Mouse (Mus musculus) neural tube, embryonic 13.5 days (tissue): ENCODE data around the gene Gfy. TPM values are rescaled to one million over a fixed set of nuclear protein-coding genes. Genes with fewer than 3 reads are reported as not detected.
"Not testable (repeated sequence)": the region's sequence is repeated elsewhere in the genome, so short reads cannot be mapped to it uniquely, and the experiment has no call there.

Source experiments
- ATAC-seq: fragments of 200-750 bp; cut with Nextera tagmentation; 2 replicates; pipeline ENCODE4 v1.8.0; 2017; ENCODE audit warnings: low read depth, mild to moderate bottlenecking, moderate TSS enrichment, moderate library complexity
- H3K27ac ChIP-seq: fragments of 300-500 bp; sonication (generic); replicated peaks from 2 replicates; pipeline ENCODE4 v1.5.1; 2015; ENCODE audit warnings: moderate library complexity, mild to moderate bottlenecking, inconsistent platforms
- H3K27me3 ChIP-seq: fragments of 300-500 bp; sonication (generic); 2 replicates; pipeline ENCODE4 v1.6.1; 2015; ENCODE audit warnings: mild to moderate bottlenecking, inconsistent platforms
- H3K36me3 ChIP-seq: fragments of 300-500 bp; sonication (generic); 2 replicates; pipeline ENCODE4 v1.6.1; 2015; ENCODE audit warnings: mild to moderate bottlenecking, inconsistent platforms
- H3K4me1 ChIP-seq: fragments of 300-500 bp; sonication (generic); replicated peaks from 2 replicates; pipeline ENCODE4 v1.6.1; 2015; ENCODE audit warnings: inconsistent platforms
- H3K4me2 ChIP-seq: fragments of 300-500 bp; sonication (generic); 2 replicates; pipeline ENCODE4 v1.6.1; 2015; ENCODE audit warnings: inconsistent platforms, mild to moderate bottlenecking, moderate library complexity
- H3K4me3 ChIP-seq: fragments of 300-500 bp; sonication (generic); 2 replicates; pipeline ENCODE4 v1.5.1; 2015; ENCODE audit warnings: mild to moderate bottlenecking, inconsistent platforms
- H3K9ac ChIP-seq: fragments of 300-500 bp; sonication (generic); 2 replicates; pipeline ENCODE4 v1.6.1; 2015; ENCODE audit warnings: moderate library complexity, mild to moderate bottlenecking, inconsistent platforms
- H3K9me3 ChIP-seq: fragments of 300-500 bp; sonication (generic); 2 replicates; pipeline ENCODE4 v1.6.1; 2016; ENCODE audit warnings: inconsistent platforms
- WGBS: fragments of 180-500 bp; shearing (Covaris S2); methylation state at CpG from one replicate; pipeline ENCODE4 v1.1.7; 2015; 5-methylcytosine and 5-hydroxymethylcytosine counted together
- polyA plus RNA-seq: library from polyadenylated mRNA; unstranded; fragments of >200 nt; fragmentation: Nextera tagmentation; extraction: Ambion mirVana; gene quantifications from 2 replicates; pipeline ENCODE4 v1.2.1, GENCODE M21; 2015

Gfy gene
- polyA plus RNA-seq, 1 experiment from 2014 or later = not detected

- Histone ChIP-seq H3K4me3 (peak overlapping the region; percentile 14), H3K4me2 (peak overlapping the region; percentile 35), H3K9ac (no peak overlapping the region), H3K4me1 (peaks cover 19% of the 10 kb centered on the region), H3K27me3 (peaks cover 96% of the 10 kb centered on the region), H3K36me3 (no peaks in the 10 kb centered on the region), H3K27ac (no peak overlapping the region), H3K9me3 (no peaks in the 10 kb centered on the region)
- ATAC-seq = no peak
- WGBS = under 1% methylated on average over 31 of the region's 31 CpGs
Observed at GRCm38 (mm10) chr7:45176356-45176755, 3.0 kb downstream of the Gfy start.

DNA sequence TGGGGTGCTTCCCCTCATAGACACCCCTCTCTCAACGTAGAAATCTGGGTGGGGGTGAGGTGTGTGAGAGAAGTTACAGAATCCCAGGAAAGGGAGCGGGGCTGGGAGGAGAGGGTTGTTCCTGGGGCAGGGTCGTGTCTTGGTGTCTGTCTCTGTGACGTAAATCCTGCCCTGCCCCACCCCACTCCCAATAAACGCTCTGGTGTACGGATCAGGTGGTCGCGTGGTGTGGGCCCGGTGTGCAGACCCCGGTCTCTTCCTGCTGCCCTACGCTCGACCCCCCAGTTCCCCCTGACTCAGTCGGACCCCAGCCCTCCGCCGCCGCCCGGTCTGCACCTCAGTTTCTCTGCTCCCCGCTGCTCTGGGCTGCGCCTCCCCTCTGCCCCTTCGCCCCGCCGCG lies 3.4 kb downstream of the Gfy start:
- Histone ChIP-seq H3K4me2 (peak overlapping the region; percentile 35), H3K36me3 (no peaks in the 10 kb centered on the region), H3K4me3 (peak overlapping the region; percentile 14), H3K9ac (no peak overlapping the region), H3K9me3 (no peaks in the 10 kb centered on the region), H3K4me1 (peaks cover 15% of the 10 kb centered on the region), H3K27me3 (peaks cover 96% of the 10 kb centered on the region), H3K27ac (no peak overlapping the region)
- no peak for ATAC-seq
- WGBS = 1% methylated on average over 23 of the region's 23 CpGs

DNA sequence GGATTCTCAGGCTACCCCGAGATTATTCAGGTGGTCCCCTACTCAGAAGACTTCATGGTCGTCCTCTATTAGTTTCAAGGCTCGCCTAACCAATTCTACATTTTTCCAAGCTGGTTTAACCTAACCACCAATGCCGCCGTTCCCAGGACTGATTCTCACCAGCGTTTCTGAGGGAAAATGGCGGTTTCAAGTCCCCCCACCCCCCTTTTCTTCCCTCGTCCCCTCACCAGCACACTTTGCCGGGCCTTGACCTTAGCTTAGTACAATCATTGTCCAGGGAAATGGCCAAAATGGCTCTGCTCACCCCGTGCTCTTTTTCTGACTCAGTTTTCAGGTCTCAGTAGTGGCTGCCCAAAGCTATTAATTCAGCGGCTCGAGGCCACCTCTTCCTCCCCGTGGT lies 4.0 kb downstream of the Gfy start:
- WGBS = 2% methylated on average over 12 of the region's 13 CpGs
- Histone ChIP-seq H3K4me2 (no peak overlapping the region), H3K27me3 (peaks cover 96% of the 10 kb centered on the region), H3K4me1 (peaks cover 14% of the 10 kb centered on the region), H3K36me3 (no peaks in the 10 kb centered on the region), H3K9me3 (no peaks in the 10 kb centered on the region), H3K4me3 (no peak overlapping the region), H3K9ac (no peak overlapping the region), H3K27ac (no peak overlapping the region)
- ATAC-seq = no peak

- H3K4me3 ChIP-seq = no peak overlapping the region
- H3K9ac ChIP-seq = no peak overlapping the region
- H3K27me3 ChIP-seq = peaks cover 96% of the 10 kb centered on the region
- no peaks in the 10 kb centered on the region for H3K9me3 ChIP-seq
- peak; percentile 62; the same call in 1 of the 2 replicates for ATAC-seq
- H3K4me1 ChIP-seq = peaks cover 14% of the 10 kb centered on the region
- H3K4me2 ChIP-seq = peak overlapping the region; percentile 13; the same call in 1 of the 2 replicates
- 4% methylated on average over 29 of the region's 29 CpGs for WGBS
- no peaks in the 10 kb centered on the region for H3K36me3 ChIP-seq
- H3K27ac ChIP-seq = no peak overlapping the region
Observed at GRCm38 (mm10) chr7:45174567-45175280, 4.6 kb downstream of the Gfy start.

DNA sequence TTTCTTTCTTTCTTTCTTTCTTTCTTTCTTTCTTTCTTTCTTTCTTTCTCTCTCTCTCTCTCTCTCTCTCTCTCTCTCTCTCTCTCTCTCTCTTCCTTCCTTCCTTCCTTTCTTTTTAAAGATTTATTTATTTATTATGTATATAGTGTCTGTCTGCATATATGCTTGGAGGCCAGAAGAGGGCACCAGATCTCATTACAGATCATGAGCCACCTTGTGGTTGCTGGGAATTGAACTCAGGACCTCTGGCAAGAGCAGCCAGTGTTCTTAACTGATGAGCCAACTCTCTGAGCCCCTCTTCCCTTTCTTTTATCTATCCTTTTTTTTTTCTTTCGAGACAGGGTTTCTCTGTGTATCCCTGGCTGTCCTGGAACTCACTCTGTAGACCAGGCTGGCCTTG lies 5.6 kb downstream of the Gfy start:
- H3K36me3 ChIP-seq, H3K9me3 ChIP-seq, H3K4me2 ChIP-seq, H3K4me3 ChIP-seq, ATAC-seq, H3K27ac ChIP-seq, H3K9ac ChIP-seq: not testable (repeated sequence)
- 50% methylated on average over 1 of the region's 1 CpGs for WGBS
- Histone ChIP-seq H3K27me3 (peaks cover 96% of the 10 kb centered on the region), H3K4me1 (peaks cover 15% of the 10 kb centered on the region)

- H3K27ac ChIP-seq = no peak overlapping the region
- ATAC-seq = no peak
- H3K9ac ChIP-seq = no peak overlapping the region
- WGBS = 52% methylated on average over 7 of the region's 7 CpGs
- no peaks in the 10 kb centered on the region for H3K9me3 ChIP-seq
- H3K27me3 ChIP-seq = peaks cover 96% of the 10 kb centered on the region
- H3K4me1 ChIP-seq = peaks cover 23% of the 10 kb centered on the region
- no peak overlapping the region for H3K4me3 ChIP-seq
- H3K4me2 ChIP-seq = no peak overlapping the region
- H3K36me3 ChIP-seq = no peaks in the 10 kb centered on the region
Observed at GRCm38 (mm10) chr7:45172974-45173373, 6.4 kb downstream of the Gfy start.

DNA sequence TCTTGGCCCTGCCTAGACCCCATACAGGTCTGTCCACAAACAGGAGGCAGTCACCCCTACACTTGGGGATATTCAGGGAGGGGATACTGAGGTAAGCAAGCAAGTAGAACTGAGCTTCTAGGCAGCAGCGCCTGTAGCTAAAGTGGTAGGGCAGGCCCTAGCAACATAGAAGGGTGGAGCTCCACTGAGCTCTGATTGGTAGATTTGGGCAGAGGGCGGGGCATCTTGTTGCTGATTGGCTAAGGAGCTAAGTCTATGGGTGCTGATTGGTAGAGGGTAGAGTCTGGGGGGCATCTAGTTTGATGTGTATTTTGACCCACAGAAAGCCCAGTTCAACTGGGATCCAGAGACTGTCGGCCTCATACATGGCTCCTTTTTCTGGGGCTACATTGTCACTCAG lies 9.9 kb downstream of the Gfy start:
- Histone ChIP-seq H3K9ac (no peak overlapping the region), H3K27me3 (peaks cover 96% of the 10 kb centered on the region), H3K4me2 (no peak overlapping the region), H3K4me1 (peaks cover 15% of the 10 kb centered on the region), H3K36me3 (no peaks in the 10 kb centered on the region), H3K9me3 (no peaks in the 10 kb centered on the region), H3K4me3 (no peak overlapping the region), H3K27ac (no peak overlapping the region)
- no peak for ATAC-seq
- WGBS = 89% methylated on average over 3 of the region's 3 CpGs

GRCm38 (mm10) chr7:45168656-45169055 lies 10.7 kb downstream of the Gfy start:
- ATAC-seq = no peak
- WGBS = 4% methylated on average over 24 of the region's 24 CpGs
- Histone ChIP-seq H3K36me3 (no peaks in the 10 kb centered on the region), H3K27ac (no peak overlapping the region), H3K4me3 (0 out of 2 replicates have a peak overlapping the region, but pooled peaks have one; percentile 3), H3K4me1 (peaks cover 23% of the 10 kb centered on the region), H3K27me3 (peaks cover 97% of the 10 kb centered on the region), H3K9ac (no peak overlapping the region), H3K9me3 (no peaks in the 10 kb centered on the region), H3K4me2 (peak overlapping the region; percentile 29)

- Histone ChIP-seq H3K36me3 (no peaks in the 10 kb centered on the region), H3K9ac (no peak overlapping the region), H3K4me1 (peaks cover 24% of the 10 kb centered on the region), H3K27me3 (peaks cover 100% of the 10 kb centered on the region), H3K4me3 (no peak overlapping the region), H3K9me3 (no peaks in the 10 kb centered on the region), H3K27ac (no peak overlapping the region), H3K4me2 (peak overlapping the region; percentile 18; the same call in 1 of the 2 replicates)
- 3% methylated on average over 19 of the region's 19 CpGs for WGBS
- no peak for ATAC-seq
Observed at GRCm38 (mm10) chr7:45167761-45168445, 11.5 kb downstream of the Gfy start.

DNA sequence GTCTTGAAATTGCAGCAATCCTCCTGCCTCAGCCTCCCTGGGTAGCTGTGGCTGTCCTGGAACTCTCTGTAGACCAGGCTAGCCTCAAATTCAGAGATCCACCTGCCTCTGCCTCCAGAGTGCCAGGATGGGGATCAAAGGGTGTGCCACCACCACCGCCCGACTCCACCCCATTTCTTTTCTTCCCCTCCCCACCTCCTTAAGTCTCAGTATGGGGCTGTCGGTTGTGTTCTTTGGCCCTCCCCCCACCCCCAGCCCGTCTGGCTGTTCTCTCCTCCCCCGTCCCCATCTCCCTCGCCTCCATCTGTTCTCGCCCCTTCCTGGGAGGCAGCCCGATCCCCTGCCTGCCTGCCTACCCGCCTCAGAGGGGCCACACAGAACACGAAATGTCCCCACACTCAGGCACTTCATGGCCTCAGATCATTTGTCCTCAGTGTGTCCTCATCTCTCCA lies 12.4 kb downstream of the Gfy start:
- ATAC-seq = no peak
- Histone ChIP-seq H3K9ac (no peak overlapping the region), H3K9me3 (no peaks in the 10 kb centered on the region)

GRCm38 (mm10) chr7:45165701-45166100 lies 13.7 kb downstream of the Gfy start:
- 42% methylated on average over 11 of the region's 11 CpGs for WGBS
- H3K9me3 ChIP-seq = no peaks in the 10 kb centered on the region
- ATAC-seq = no peak
- no peak overlapping the region for H3K4me3 ChIP-seq
- H3K4me1 ChIP-seq = peaks cover 35% of the 10 kb centered on the region
- peaks cover 84% of the 10 kb centered on the region for H3K27me3 ChIP-seq
- H3K4me2 ChIP-seq = no peak overlapping the region
- no peak overlapping the region for H3K9ac ChIP-seq
- H3K27ac ChIP-seq = no peak overlapping the region
- 0 out of 2 replicates have a peak, but pooled peaks cover 3% of the 10 kb centered on the region for H3K36me3 ChIP-seq

More for the DNA sequence above, 12.4 kb downstream of the Gfy start:
- Histone ChIP-seq H3K36me3 (no peaks in the 10 kb centered on the region), H3K4me2 (no peak overlapping the region), H3K4me3 (no peak overlapping the region), H3K4me1 (peaks cover 32% of the 10 kb centered on the region), H3K27ac (no peak overlapping the region), H3K27me3 (peaks cover 96% of the 10 kb centered on the region)
- WGBS = 28% methylated on average over 9 of the region's 10 CpGs

GRCm38 (mm10) chr7:45164833-45165232 lies 14.5 kb downstream of the Gfy start:
- H3K4me2 ChIP-seq = no peak overlapping the region
- H3K27ac ChIP-seq = no peak overlapping the region
- peaks cover 12% of the 10 kb centered on the region for H3K36me3 ChIP-seq
- no peaks in the 10 kb centered on the region for H3K9me3 ChIP-seq
- WGBS = 59% methylated on average over 5 of the region's 5 CpGs
- H3K4me1 ChIP-seq = peaks cover 35% of the 10 kb centered on the region
- H3K9ac ChIP-seq = no peak overlapping the region
- peaks cover 75% of the 10 kb centered on the region for H3K27me3 ChIP-seq
- ATAC-seq = no peak
- no peak overlapping the region for H3K4me3 ChIP-seq
